Mouse (Mus musculus) embryonic facial prominence, embryonic 15.5 days (tissue): ENCODE data around the gene Actn1. TPM values are rescaled to one million over a fixed set of nuclear protein-coding genes. Genes with fewer than 3 reads are reported as not detected.
"Not testable (repeated sequence)": the region's sequence is repeated elsewhere in the genome, so short reads cannot be mapped to it uniquely, and the experiment has no call there.

Experiments used
- ATAC-seq: fragments of 200-750 bp; cut with Nextera tagmentation; 2 replicates; pipeline ENCODE4 v1.8.0; 2017; ENCODE audit warnings: low read depth, moderate TSS enrichment; ENCODE audit not compliant: insufficient number of reproducible peaks, low FRiP score, low TSS enrichment
- H3K27ac ChIP-seq: fragments of 300-500 bp; sonication (generic); replicated peaks from 2 replicates; pipeline ENCODE4 v1.5.1; 2015; ENCODE audit warnings: mild to moderate bottlenecking, inconsistent platforms
- H3K27me3 ChIP-seq: fragments of 300-500 bp; sonication (generic); 2 replicates; pipeline ENCODE4 v1.6.1; 2015; ENCODE audit warnings: inconsistent platforms
- H3K36me3 ChIP-seq: fragments of 300-500 bp; sonication (generic); 2 replicates; pipeline ENCODE4 v1.6.1; 2015; ENCODE audit warnings: mild to moderate bottlenecking, inconsistent platforms
- H3K4me1 ChIP-seq: fragments of 300-500 bp; sonication (generic); 2 replicates; pipeline ENCODE4 v1.6.1; 2015; ENCODE audit warnings: inconsistent platforms
- H3K4me2 ChIP-seq: fragments of 300-500 bp; sonication (generic); replicated peaks from 2 replicates; pipeline ENCODE4 v1.6.1; 2015; ENCODE audit warnings: mild to moderate bottlenecking, inconsistent platforms
- H3K4me3 ChIP-seq: fragments of 300-500 bp; sonication (generic); replicated peaks from 2 replicates; pipeline ENCODE4 v1.5.1; 2015; ENCODE audit warnings: mild to moderate bottlenecking, inconsistent platforms
- H3K9ac ChIP-seq: fragments of 300-500 bp; sonication (generic); 2 replicates; pipeline ENCODE4 v1.6.1; 2015; ENCODE audit warnings: inconsistent platforms
- H3K9me3 ChIP-seq: fragments of 300-500 bp; sonication (generic); replicated peaks from 2 replicates; pipeline ENCODE4 v1.6.1; 2016; ENCODE audit warnings: inconsistent platforms
- WGBS: fragments of 180-500 bp; shearing (Covaris S2); methylation state at CpG from one replicate; pipeline ENCODE4 v1.1.7; 2015; 5-methylcytosine and 5-hydroxymethylcytosine counted together
- polyA plus RNA-seq: library from polyadenylated mRNA; unstranded; fragments of >200 nt; fragmentation: Nextera tagmentation; extraction: Ambion mirVana; gene quantifications from 2 replicates; pipeline ENCODE4 v1.2.1, GENCODE M21; 2015

The Actn1 gene
- polyA plus RNA-seq, 1 experiment from 2014 or later: 35.6 TPM

- WGBS: 90% methylated on average over 10 of the region's 10 CpGs
- H3K4me3 ChIP-seq: no peak overlapping the region
- no peak overlapping the region for H3K4me2 ChIP-seq
- ATAC-seq: no peak
- no peak overlapping the region for H3K27ac ChIP-seq
- H3K4me1 ChIP-seq: peaks cover 2% of the 10 kb centered on the region; the same call in 1 of the 2 replicates
- no peaks in the 10 kb centered on the region for H3K36me3 ChIP-seq
- H3K9ac ChIP-seq: no peak overlapping the region
- H3K9me3 ChIP-seq: no peaks in the 10 kb centered on the region
- H3K27me3 ChIP-seq: no peaks in the 10 kb centered on the region
These were observed 18.7 kb upstream of the Actn1 start for GRCm38 (mm10) chr12:80278866-80279265.

DNA sequence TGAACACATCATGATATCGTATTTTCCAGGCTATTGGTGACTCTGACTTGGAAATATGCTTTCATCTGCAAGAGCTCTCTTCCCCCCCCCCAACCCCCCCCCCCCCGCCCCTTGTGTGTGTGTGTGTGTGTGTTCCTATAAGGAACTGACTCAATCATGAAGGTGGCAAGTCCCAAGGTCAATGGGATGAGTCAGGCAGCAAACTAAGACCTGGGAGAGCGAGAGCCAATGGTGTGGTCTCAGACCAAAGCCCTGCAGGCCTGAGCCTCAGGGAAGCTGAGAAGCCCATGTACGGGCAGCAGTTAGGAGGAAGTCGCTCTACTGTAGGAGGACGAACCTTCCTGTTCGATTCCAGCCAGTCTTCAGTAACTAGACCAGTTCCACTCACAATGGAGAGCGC, 17.3 kb upstream of the Actn1 start:
- no peak overlapping the region for H3K27ac ChIP-seq
- H3K9ac ChIP-seq: no peak overlapping the region
- H3K9me3 ChIP-seq: no peaks in the 10 kb centered on the region
- no peaks in the 10 kb centered on the region for H3K27me3 ChIP-seq
- no peak overlapping the region for H3K4me2 ChIP-seq
- 85% methylated on average over 8 of the region's 8 CpGs for WGBS
- peaks cover 2% of the 10 kb centered on the region; the same call in 1 of the 2 replicates for H3K4me1 ChIP-seq
- H3K36me3 ChIP-seq: no peaks in the 10 kb centered on the region
- no peak overlapping the region for H3K4me3 ChIP-seq
- ATAC-seq: no peak

DNA sequence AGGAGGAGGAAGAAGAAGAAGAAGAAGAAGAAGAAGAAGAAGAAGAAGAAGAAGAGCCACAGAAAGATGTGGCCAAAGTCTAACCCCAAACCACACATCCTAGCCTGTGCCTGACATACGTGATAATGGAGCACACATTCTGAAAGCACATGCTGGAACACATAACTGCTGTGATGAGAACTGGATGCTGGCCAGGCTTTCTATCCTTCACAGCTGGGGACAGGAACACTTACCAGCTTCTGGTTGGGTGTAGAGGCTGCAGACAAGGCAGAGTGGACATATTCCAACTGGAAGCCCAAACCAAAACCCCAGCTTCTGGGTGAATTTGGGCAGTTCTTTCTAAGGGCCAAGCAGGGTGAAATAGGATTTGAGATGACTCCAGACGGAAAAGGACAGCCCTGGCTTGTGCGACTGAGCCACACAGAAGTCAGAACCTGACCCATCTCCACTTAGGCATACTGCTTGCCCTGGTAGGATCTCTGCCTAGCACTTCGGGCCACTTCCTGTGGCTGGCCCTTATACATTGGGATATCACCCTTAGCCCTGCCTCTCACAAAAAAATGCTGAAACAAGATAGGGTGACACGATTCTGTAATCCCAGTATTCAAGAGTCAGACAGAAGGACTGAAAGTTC, 15.1 kb upstream of the Actn1 start:
- no peaks in the 10 kb centered on the region for H3K27me3 ChIP-seq
- H3K9ac ChIP-seq: no peak overlapping the region
- WGBS: 76% methylated on average over 5 of the region's 5 CpGs
- H3K4me3 ChIP-seq: no peak overlapping the region
- H3K27ac ChIP-seq: no peak overlapping the region
- no peak overlapping the region for H3K4me2 ChIP-seq
- H3K36me3 ChIP-seq: no peaks in the 10 kb centered on the region
- H3K9me3 ChIP-seq: no peaks in the 10 kb centered on the region
- H3K4me1 ChIP-seq: peaks cover 10% of the 10 kb centered on the region
- no peak for ATAC-seq

GRCm38 (mm10) chr12:80273020-80273686, 13.0 kb upstream of the Actn1 start:
- H3K4me3 ChIP-seq: no peak overlapping the region
- H3K9ac ChIP-seq: no peak overlapping the region
- H3K36me3 ChIP-seq: no peaks in the 10 kb centered on the region
- WGBS: 19% methylated on average over 10 of the region's 10 CpGs
- H3K27ac ChIP-seq: 0 out of 2 replicates have a peak overlapping the region, but pooled peaks have one; percentile 25
- peaks cover 10% of the 10 kb centered on the region for H3K4me1 ChIP-seq
- peak; percentile 66 for ATAC-seq
- H3K9me3 ChIP-seq: no peaks in the 10 kb centered on the region
- no peaks in the 10 kb centered on the region for H3K27me3 ChIP-seq
- peak overlapping the region; percentile 15; the same call in 1 of the 2 replicates for H3K4me2 ChIP-seq

DNA sequence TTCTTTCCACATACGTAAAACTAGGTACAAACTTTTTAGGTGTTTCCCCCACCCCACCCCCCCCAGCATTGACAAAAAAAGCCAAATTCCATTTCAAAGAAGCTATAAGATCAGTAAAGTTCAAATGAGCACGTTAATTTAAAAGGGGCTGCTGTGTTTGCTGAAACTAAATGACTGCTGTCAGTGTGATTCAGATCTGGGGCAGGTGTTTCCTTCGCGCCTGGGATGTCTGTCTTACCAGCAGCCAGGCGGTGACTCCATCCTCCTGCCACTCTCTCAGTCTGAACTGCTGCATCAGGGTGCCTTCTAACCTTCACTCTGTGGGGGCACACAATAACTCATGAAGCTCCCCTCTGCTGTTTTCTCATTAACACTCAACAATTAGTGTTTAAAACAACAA, 11.6 kb upstream of the Actn1 start:
- no peaks in the 10 kb centered on the region for H3K27me3 ChIP-seq
- no peaks in the 10 kb centered on the region for H3K9me3 ChIP-seq
- no peaks in the 10 kb centered on the region for H3K36me3 ChIP-seq
- WGBS: 40% methylated on average over 5 of the region's 5 CpGs
- H3K4me2 ChIP-seq: no peak overlapping the region
- H3K9ac ChIP-seq: no peak overlapping the region
- peaks cover 10% of the 10 kb centered on the region for H3K4me1 ChIP-seq
- no peak for ATAC-seq
- no peak overlapping the region for H3K4me3 ChIP-seq
- no peak overlapping the region for H3K27ac ChIP-seq

- Histone ChIP-seq H3K27me3 (no peaks in the 10 kb centered on the region), H3K27ac (no peak overlapping the region), H3K9ac (no peak overlapping the region), H3K4me1 (peaks cover 10% of the 10 kb centered on the region), H3K4me3 (no peak overlapping the region), H3K4me2 (no peak overlapping the region), H3K36me3 (no peaks in the 10 kb centered on the region), H3K9me3 (no peaks in the 10 kb centered on the region)
- WGBS: 33% methylated on average over 3 of the region's 3 CpGs
- ATAC-seq: no peak
These were observed 10.8 kb upstream of the Actn1 start for GRCm38 (mm10) chr12:80270924-80271323.

GRCm38 (mm10) chr12:80269303-80269702, 9.1 kb upstream of the Actn1 start:
- Histone ChIP-seq H3K9me3 (no peaks in the 10 kb centered on the region), H3K4me1 (peaks cover 8% of the 10 kb centered on the region), H3K9ac (no peak overlapping the region), H3K4me2 (no peak overlapping the region), H3K4me3 (no peak overlapping the region), H3K27me3 (no peaks in the 10 kb centered on the region), H3K27ac (no peak overlapping the region), H3K36me3 (no peaks in the 10 kb centered on the region)
- 64% methylated on average over 2 of the region's 2 CpGs for WGBS
- ATAC-seq: no peak

- no peaks in the 10 kb centered on the region for H3K9me3 ChIP-seq
- no peak overlapping the region for H3K4me2 ChIP-seq
- ATAC-seq: no peak
- H3K36me3 ChIP-seq: no peaks in the 10 kb centered on the region
- no peak overlapping the region for H3K9ac ChIP-seq
- WGBS: 87% methylated on average over 6 of the region's 6 CpGs
- H3K27me3 ChIP-seq: no peaks in the 10 kb centered on the region
- H3K27ac ChIP-seq: no peak overlapping the region
- H3K4me3 ChIP-seq: no peak overlapping the region
- H3K4me1 ChIP-seq: peaks cover 8% of the 10 kb centered on the region; the same call in 1 of the 2 replicates
These were observed 7.8 kb upstream of the Actn1 start for GRCm38 (mm10) chr12:80267962-80268361.

GRCm38 (mm10) chr12:80264388-80264787, 4.2 kb upstream of the Actn1 start:
- not testable (repeated sequence) for H3K4me1 ChIP-seq, H3K4me3 ChIP-seq, H3K9me3 ChIP-seq, H3K4me2 ChIP-seq, H3K9ac ChIP-seq, H3K27ac ChIP-seq, H3K36me3 ChIP-seq, ATAC-seq, H3K27me3 ChIP-seq
- 77% methylated on average over 7 of the region's 7 CpGs for WGBS

GRCm38 (mm10) chr12:80260744-80261695, 849 bp upstream of the Actn1 start:
- Histone ChIP-seq H3K4me2 (peak overlapping the region; percentile 84), H3K27ac (peak overlapping the region; percentile 97), H3K4me3 (peak overlapping the region; percentile 82), H3K4me1 (peaks cover 30% of the 10 kb centered on the region), H3K27me3 (no peaks in the 10 kb centered on the region), H3K9me3 (no peaks in the 10 kb centered on the region), H3K9ac (peak overlapping the region; percentile 77), H3K36me3 (no peaks in the 10 kb centered on the region)
- ATAC-seq: no peak
- WGBS: 13% methylated on average over 25 of the region's 25 CpGs
